Mouse (Mus musculus): Measurements from ENCODE around the gene Esrrg. TPM values are rescaled to one million over a fixed set of nuclear protein-coding genes. Genes with fewer than 3 reads are reported as not detected.

Esrrg gene
- polyA plus RNA-seq, 1 experiment: not detected

DNA sequence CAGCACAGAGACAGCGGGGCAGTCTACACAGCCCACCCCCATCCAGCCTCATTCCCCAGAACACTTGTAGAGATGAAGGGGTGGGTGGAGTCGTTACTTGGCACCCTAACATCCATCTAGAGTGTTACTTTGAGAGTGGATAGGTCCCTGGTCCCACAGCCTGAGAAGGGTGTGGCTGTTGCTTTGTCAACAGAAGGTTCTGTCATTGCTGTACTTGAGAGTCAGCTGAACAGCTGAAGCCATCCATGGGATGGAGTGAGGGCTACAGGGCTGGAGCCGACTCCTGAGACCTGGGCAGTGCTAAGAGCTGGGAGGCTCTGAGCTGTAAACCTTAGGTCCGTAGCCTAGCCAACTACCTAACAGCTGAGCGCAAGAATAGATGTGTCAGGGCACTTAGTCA lies 352.9 kb downstream of the Esrrg start:
- no peak overlapping the region for H3K4me3 ChIP-seq (ENCODE audit: insufficient read depth, poor library complexity, severe bottlenecking)
- H3K79me2 ChIP-seq (ENCODE audit: control insufficient read depth, insufficient read depth): no peaks in the 10 kb centered on the region
- TF ChIP-seq CTCF (IDR thresholded peaks at IDR 0.05; ENCODE audit: control insufficient read depth, insufficient read depth, insufficient read length): no peak
- no peak for TF ChIP-seq FOSL1 (IDR thresholded peaks at IDR 0.05; ENCODE audit: insufficient read depth, low read length, poor library complexity, severe bottlenecking)
- no peak for TF ChIP-seq MAX (IDR thresholded peaks at IDR 0.05)
- no peak for TF ChIP-seq CEBPB (IDR thresholded peaks at IDR 0.05; ENCODE audit: low read depth)
- TF ChIP-seq MYOD1 (IDR thresholded peaks at IDR 0.05; ENCODE audit: control insufficient read depth, insufficient read length, low read depth): no peak
- TF ChIP-seq USF1 (IDR thresholded peaks at IDR 0.05; ENCODE audit: low read depth): no peak
- TF ChIP-seq MYOG (IDR thresholded peaks at IDR 0.05; ENCODE audit: control insufficient read depth, extremely low read depth, insufficient read length): no peak
- H3K27me3 ChIP-seq (ENCODE audit: control insufficient read depth, insufficient read depth, insufficient read length): no peaks in the 10 kb centered on the region
- H3ac ChIP-seq (ENCODE audit: control insufficient read depth, insufficient read length, low read depth): no peak overlapping the region
- H3K36me3 ChIP-seq (ENCODE audit: control insufficient read depth, insufficient read depth): no peaks in the 10 kb centered on the region
- no peaks in the 10 kb centered on the region for H3K79me3 ChIP-seq (ENCODE audit: low read depth)

DNA sequence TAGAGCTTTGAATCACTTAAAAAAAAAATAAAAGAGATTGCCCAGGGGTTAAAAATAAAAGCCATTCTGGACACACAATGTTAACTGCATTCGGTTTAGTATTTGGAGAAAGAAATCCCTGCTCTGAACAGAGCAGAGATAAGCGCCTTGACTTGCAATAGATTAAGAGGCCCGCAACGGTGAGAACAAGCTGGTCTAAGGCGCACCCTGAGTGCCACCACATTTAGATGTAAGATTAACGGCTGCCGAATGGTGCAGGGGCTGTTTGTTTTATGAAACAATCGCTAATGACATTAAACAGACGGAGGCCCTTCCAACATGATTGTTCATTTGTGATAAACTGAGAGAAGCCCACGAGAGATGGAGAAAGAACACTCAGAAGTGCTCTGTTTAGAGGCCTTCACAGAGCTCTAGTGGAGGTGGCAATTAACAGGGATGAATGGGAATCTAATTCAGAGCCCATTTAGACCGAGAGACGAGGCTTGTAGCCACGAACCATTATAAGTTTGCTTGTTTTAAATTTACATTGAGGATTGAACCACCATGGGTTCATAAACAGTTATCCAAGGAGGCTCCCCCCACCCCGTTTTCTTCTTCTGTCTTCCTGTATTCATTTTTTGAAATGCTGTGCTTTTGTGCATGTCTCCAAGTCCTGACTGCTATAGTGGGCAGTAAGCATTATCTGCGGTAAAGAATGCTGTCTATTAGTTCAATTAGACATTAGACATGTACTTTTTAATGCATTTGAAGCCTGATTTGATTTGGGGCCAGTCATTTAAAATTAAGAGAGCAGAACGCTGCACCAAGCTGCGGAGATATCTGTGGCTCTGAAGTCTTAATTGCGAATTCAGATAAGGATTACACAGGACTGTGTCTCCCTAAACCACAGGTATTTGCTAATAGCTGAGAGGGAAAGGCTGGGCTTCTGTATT lies 356.5 kb downstream of the Esrrg start:
- Histone ChIP-seq H3K79me2 (ENCODE audit: control insufficient read depth, insufficient read depth) (no peaks in the 10 kb centered on the region), H3K36me3 (ENCODE audit: control insufficient read depth, insufficient read depth) (no peaks in the 10 kb centered on the region), H3K27me3 (ENCODE audit: control insufficient read depth, insufficient read depth, insufficient read length) (no peaks in the 10 kb centered on the region)

DNA sequence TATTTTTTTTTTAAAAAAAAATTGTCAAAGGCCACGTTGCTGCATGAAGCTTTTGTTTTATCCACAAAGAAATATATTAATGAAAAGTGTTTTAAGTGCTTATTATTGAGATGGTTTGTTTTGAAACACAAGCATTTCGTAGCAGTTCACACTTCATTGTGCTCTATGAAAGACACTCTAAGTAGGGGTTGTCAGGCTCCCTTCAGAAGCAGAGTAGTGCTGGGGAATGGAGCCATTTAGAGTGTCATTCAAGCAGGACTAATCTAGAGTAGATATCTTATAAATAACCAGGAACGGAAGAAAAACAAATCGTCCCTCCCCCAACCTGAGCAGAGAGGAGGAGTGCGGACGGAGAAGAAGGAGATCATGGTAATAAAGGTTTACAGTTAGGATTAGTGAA lies 357.3 kb downstream of the Esrrg start:
- no peak overlapping the region for H3ac ChIP-seq (ENCODE audit: control insufficient read depth, insufficient read length, low read depth)
- TF ChIP-seq FOSL1 (IDR thresholded peaks at IDR 0.05; ENCODE audit: insufficient read depth, low read length, poor library complexity, severe bottlenecking): no peak
- no peak for TF ChIP-seq MAX (IDR thresholded peaks at IDR 0.05)
- TF ChIP-seq USF1 (IDR thresholded peaks at IDR 0.05; ENCODE audit: low read depth): no peak
- TF ChIP-seq MYOD1 (IDR thresholded peaks at IDR 0.05; ENCODE audit: control insufficient read depth, insufficient read length, low read depth): no peak
- no peak for TF ChIP-seq CTCF (IDR thresholded peaks at IDR 0.05; ENCODE audit: control insufficient read depth, insufficient read depth, insufficient read length)
- TF ChIP-seq CEBPB (IDR thresholded peaks at IDR 0.05; ENCODE audit: low read depth): no peak
- H3K36me3 ChIP-seq (ENCODE audit: control insufficient read depth, insufficient read depth): no peaks in the 10 kb centered on the region
- no peak overlapping the region for H3K4me3 ChIP-seq (ENCODE audit: insufficient read depth, poor library complexity, severe bottlenecking)
- no peaks in the 10 kb centered on the region for H3K79me2 ChIP-seq (ENCODE audit: control insufficient read depth, insufficient read depth)
- no peaks in the 10 kb centered on the region for H3K27me3 ChIP-seq (ENCODE audit: control insufficient read depth, insufficient read depth, insufficient read length)
- no peaks in the 10 kb centered on the region for H3K79me3 ChIP-seq (ENCODE audit: low read depth)

More for the DNA sequence above, 356.5 kb downstream of the Esrrg start:
- H3K4me3 ChIP-seq (ENCODE audit: insufficient read depth, poor library complexity, severe bottlenecking): no peak overlapping the region
- H3K79me3 ChIP-seq (ENCODE audit: low read depth): no peaks in the 10 kb centered on the region
- TF ChIP-seq MAX (IDR thresholded peaks at IDR 0.05) (no peak), FOSL1 (IDR thresholded peaks at IDR 0.05; ENCODE audit: insufficient read depth, low read length, poor library complexity, severe bottlenecking) (no peak), CEBPB (IDR thresholded peaks at IDR 0.05; ENCODE audit: low read depth) (no peak), MYOG (IDR thresholded peaks at IDR 0.05; ENCODE audit: control insufficient read depth, extremely low read depth, insufficient read length) (no peak), USF1 (IDR thresholded peaks at IDR 0.05; ENCODE audit: low read depth) (no peak), MYOD1 (IDR thresholded peaks at IDR 0.05; ENCODE audit: control insufficient read depth, insufficient read length, low read depth) (no peak), CTCF (IDR thresholded peaks at IDR 0.05; ENCODE audit: control insufficient read depth, insufficient read depth, insufficient read length) (no peak)
- no peak overlapping the region for H3ac ChIP-seq (ENCODE audit: control insufficient read depth, insufficient read length, low read depth)

DNA sequence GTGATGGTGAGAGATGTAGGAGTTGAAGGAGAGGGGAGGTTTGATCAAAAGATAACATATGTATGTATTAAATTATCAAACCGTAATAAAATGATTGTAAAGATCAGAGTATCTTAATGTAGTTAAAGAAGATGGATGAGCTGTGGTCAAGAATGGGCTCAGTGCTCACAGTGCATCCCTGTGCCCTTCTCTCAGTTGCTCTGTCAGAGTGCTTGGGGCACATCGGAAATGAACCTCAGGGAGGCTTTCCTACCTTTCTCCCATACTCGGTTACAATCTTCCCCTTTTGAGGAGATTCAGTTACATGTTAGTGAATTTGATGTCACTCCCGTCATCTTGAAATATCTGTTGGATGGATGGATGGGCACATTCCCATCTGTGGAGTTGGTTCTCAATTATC lies 359.8 kb downstream of the Esrrg start:
- TF ChIP-seq MYOD1 (IDR thresholded peaks at IDR 0.05; ENCODE audit: control insufficient read depth, insufficient read length, low read depth): no peak
- TF ChIP-seq CTCF (IDR thresholded peaks at IDR 0.05; ENCODE audit: control insufficient read depth, insufficient read depth, insufficient read length): no peak
- TF ChIP-seq MYOG (IDR thresholded peaks at IDR 0.05; ENCODE audit: control insufficient read depth, extremely low read depth, insufficient read length): no peak
- no peak for TF ChIP-seq USF1 (IDR thresholded peaks at IDR 0.05; ENCODE audit: low read depth)
- TF ChIP-seq MAX (IDR thresholded peaks at IDR 0.05): no peak
- TF ChIP-seq CEBPB (IDR thresholded peaks at IDR 0.05; ENCODE audit: low read depth): no peak
- TF ChIP-seq FOSL1 (IDR thresholded peaks at IDR 0.05; ENCODE audit: insufficient read depth, low read length, poor library complexity, severe bottlenecking): no peak
- Histone ChIP-seq H3ac (ENCODE audit: control insufficient read depth, insufficient read length, low read depth) (no peak overlapping the region), H3K79me3 (ENCODE audit: low read depth) (no peaks in the 10 kb centered on the region), H3K4me3 (ENCODE audit: insufficient read depth, poor library complexity, severe bottlenecking) (no peak overlapping the region), H3K27me3 (ENCODE audit: control insufficient read depth, insufficient read depth, insufficient read length) (no peaks in the 10 kb centered on the region), H3K79me2 (ENCODE audit: control insufficient read depth, insufficient read depth) (no peaks in the 10 kb centered on the region), H3K36me3 (ENCODE audit: control insufficient read depth, insufficient read depth) (no peaks in the 10 kb centered on the region)

DNA sequence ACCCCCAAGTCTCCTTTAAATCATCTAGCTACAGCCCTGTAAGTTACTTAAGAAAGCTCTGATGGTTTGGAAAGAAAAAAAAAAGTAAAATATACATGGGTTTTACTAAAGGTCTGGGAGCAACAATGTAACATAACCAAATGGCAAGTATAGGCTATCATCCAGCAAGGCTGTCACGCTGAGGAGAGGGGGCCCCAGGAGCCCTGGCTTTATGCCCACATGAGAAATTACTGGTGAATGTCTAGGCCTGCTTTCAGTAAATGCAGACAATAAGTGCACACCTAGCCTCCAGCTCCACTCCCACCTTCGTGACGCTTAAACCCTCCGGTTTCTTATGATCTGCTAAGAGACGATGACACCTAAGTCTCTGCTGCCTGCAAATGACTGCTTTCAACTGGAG lies 360.9 kb downstream of the Esrrg start:
- Histone ChIP-seq H3K79me2 (ENCODE audit: control insufficient read depth, insufficient read depth) (no peaks in the 10 kb centered on the region), H3K27me3 (ENCODE audit: control insufficient read depth, insufficient read depth, insufficient read length) (no peaks in the 10 kb centered on the region), H3K79me3 (ENCODE audit: low read depth) (no peaks in the 10 kb centered on the region), H3K36me3 (ENCODE audit: control insufficient read depth, insufficient read depth) (no peaks in the 10 kb centered on the region), H3K4me3 (ENCODE audit: insufficient read depth, poor library complexity, severe bottlenecking) (no peak overlapping the region), H3ac (ENCODE audit: control insufficient read depth, insufficient read length, low read depth) (no peak overlapping the region)
- TF ChIP-seq FOSL1 (IDR thresholded peaks at IDR 0.05; ENCODE audit: insufficient read depth, low read length, poor library complexity, severe bottlenecking): no peak
- TF ChIP-seq USF1 (IDR thresholded peaks at IDR 0.05; ENCODE audit: low read depth): no peak
- no peak for TF ChIP-seq CEBPB (IDR thresholded peaks at IDR 0.05; ENCODE audit: low read depth)

Measured in C2C12 (cell line).